Mouse (Mus musculus) heart, adult 11 months (tissue): ENCODE data around the gene Mri1.

Source experiments
- DNase-seq: peaks from one replicate; pipeline ENCODE4 v3.0.0; 2022

Gene Mri1

DNA sequence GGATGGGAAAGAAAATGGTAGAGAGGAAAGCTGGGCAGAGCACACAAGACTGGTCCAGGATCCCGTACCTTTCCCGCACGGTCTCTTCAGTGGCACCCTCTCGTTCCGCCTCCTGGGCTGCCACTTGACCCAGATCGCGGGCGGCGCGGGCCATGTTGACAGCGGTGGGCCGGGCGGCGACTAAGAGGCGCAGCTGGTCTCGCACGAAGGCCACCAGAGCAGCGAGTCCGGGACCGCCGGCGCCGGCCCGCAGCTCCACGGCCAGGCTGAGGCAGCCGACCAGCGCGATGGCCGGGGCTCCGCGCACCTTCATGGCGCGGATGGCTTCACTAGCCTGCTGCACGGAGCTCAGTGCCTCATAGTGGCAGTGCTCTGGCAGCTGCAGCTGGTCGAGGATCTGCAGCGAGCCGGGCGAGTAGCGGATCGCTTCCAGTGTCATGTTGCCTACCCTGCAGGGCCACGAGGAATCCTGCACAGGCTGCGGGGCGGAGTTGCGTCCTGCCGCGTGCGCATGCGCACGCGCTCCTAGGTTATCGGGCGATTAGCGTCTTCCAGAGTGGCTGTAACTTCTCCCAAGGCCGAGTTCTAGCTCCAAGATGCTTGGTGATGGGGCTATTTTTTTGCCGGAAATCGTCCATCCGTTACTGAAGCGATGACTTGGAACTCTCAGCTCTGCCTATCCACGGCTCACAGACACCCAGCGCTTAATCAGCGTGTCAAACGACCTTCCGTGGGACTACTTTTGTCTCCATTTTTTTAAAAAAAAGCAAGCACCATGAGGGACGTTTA lies at the start of gene Mri1:
Gene Mri1, minus strand, starts transcription at position 505 of the 789 bp plus-strand sequence.
- DNase-seq, result peak; percentile 99

DNA sequence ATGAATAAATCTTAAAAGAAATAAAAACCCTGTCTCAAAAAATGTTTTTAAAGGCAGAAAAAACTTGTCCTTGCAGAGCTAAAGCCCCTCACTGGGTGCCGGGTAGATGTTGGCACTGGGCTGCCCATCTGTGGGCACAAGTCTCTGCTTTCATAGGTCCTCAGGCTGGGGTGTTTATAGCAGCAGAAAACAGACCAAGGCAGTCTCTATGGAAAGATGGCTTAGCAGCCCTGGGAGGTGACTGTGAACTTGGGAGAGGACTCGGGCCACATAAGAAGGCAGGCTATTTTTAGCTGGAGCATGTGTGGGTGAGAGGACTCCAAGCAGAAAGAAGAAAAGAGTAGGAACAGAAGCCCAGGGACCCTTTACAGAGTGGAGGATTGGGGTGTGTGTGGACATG lies 46.8 kb upstream of the Mri1 start:
- peak; percentile 90 for DNase-seq

DNA sequence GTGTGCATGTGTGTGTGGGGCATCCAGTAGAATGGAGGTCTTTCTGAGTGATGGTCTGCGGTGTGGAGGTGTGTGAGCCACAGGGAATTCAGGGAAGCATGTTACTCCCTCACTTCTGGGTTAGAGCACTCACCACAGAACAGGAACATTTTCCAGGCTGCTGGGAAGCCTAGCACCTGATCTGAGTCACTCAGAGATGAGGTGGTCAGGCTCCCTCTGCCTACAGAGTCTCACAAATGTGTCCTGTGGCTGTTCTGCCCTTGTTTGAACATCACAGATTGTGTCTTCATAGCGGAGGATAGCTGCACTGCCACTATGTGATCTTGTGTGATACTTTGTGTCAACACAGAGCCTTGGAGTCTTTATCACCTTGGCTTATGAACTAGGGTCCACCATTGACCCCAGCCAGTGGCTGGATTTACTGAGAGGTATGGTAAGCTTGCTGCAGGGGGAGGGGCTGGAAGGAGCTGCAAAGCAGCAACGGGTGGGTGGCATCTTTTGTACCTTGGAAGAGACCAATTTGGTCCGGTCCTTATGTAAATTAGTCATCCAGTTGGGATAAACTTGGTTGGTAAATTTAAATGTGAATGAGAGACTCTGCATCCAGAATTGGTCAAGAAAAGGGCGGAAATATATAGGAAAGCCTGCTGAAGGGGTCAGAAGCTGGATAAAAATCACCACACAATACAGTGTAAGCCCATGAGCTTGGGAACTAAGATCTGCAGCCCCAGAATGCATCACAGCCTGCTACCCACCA lies 40.1 kb upstream of the Mri1 start:
- DNase-seq, result peak; percentile 53

DNA sequence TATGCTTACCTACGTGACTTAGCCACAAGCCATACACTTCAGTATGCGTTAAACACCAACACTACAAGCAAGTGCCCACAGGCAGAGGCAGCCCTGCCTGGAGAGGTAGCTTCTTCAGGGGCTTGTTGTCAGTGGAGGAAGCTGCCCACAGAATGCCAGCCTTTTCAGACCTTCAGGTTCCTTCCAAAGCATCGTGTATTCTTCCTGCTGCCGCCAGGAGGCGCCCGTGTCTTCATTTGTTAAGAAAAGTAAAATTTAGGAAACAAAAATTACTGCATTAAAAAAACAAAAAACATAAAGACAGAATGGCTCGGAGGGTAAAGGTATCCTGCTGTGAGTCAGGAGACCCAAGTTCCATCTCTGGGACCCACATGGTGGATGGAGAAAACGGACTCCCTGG lies 34.6 kb upstream of the Mri1 start:
- DNase-seq, result no peak

DNA sequence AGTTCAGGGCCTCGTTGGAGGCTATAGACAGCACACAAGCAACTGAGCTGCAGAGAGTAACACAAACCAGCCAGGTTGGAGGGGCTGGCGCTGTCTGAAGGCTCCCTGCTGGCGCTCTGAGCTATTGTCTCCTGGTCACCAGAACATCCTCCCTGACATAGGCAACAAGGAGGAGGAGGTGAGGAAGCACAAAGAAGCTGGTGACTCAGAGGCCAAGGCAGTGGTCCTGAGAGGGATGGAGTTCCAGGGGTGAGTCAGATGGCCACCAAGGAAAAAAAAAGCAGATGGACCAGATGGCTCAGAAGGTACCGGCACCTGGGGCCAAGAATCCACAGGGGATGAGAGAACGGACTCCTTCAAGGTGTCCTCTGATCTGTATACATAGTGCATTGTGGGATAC lies 34.0 kb upstream of the Mri1 start:
- DNase-seq, result no peak

DNA sequence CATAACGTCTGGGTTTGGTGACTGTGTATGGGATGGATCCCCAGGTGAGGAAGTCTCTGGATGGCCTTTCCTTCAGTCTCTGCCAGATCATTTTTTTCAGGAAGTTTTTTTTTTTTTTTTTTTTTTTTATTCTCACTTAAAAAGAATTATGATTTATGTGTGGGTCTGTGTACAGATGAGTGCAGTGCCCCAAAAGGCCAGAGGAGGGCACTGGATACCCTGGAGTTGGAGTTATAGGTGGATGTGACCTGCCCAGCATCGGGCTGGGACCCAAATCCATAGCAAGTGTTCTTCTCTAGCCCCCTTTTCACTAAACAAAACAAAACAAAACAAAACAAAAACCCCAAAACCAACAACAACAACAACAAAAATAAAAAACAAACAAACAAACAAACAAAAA lies 31.8 kb upstream of the Mri1 start:
- DNase-seq, result no peak

DNA sequence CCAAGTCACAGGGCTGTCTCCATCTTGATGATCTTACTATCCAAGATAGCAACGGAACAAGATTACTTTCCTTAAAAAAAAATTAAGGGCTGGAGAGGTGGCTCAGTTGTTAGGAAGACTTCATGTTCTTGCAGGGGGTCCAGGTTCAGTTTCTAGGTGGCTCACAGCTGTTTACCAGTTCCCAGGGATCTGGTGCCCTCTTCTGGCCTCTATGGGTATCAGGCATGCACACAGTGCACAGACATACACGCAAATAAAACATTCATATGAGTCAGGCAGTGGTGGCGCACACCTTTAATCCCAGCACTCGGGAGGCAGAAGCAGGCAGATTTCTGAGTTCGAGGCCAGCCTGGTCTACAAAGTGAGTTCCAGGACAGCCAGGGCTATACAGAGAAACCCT lies 28.5 kb upstream of the Mri1 start:
- peak; percentile 92 for DNase-seq

DNA sequence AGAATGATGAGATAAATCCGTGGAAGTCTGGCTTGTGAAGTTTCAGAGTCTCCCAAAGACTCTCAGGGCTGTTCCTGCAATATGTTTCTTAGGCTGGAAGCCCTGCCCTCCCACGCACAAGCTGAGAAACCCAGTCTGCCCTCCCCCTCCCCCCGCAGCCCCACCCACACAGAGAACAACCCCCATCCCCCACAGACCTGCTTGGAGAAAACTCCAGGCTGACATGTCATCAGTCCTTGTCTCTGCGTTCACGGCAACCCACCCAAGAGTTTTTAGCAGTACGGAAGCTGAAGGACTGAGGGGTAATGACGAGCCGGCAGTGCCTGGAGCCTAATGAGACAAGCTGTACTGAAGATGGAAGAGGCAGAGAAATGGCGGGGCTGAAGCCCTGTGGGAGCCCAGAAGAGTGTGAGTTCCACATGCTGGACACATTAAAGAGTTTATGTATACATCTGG lies 27.5 kb upstream of the Mri1 start:
- DNase-seq, result peak; percentile 93

DNA sequence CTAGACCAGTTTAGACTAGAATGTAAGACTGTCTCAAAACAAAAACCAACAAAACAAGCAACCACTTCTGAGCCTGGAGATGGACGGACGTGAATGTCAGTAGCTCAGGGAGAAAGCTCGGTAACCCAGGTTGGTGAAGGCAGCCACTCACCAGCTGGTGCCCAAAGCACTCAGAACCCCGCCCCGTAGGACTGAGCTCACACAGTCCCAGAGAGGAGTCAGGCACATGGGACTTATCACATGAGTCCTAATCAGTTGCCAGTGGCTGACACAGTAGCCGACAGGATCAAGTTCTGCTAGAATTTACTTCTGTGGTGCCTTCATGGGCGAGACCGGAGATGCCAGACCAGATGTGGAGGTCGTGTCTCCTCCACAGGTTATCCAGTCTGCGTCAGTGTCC lies 23.7 kb upstream of the Mri1 start:
- DNase-seq, result no peak

DNA sequence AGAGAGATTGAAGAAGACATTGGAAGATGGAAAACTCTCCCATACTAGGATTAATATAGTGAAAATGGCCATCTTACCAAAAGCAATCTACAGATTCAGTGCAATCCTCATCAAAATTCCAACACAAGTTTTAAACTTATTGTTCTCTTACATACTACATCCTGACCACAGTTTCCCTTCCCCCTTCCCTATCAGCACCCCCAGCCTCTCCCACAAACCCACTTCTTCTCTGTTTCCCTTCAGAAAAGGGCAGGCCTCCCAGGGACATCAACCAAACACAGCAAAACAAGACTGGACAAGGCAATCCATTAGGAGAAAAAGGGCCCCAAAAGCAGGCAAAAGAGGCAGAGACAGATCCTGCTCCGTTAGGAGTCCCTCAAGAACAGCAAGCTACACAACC lies 19.3 kb upstream of the Mri1 start:
- DNase-seq, result no peak

DNA sequence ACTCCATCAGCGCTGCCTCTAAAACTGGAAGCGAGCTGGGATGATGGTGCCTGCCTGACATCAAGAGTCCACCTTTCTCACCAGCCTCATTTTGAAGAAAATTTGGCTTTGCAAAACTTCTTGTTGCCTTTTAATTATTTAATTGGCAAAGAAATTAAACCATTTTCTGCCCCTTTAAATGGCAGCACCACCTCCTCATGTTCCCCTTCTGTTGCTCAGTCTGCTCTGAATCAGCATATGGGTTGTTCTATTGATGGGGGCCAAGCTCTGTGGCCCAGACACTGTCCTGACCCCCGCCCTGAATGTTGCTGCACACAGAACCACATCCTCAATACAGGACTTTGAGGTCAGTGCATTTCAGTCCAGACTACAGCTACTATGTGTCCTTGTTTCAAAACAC lies 16.8 kb upstream of the Mri1 start:
- DNase-seq, result no peak

DNA sequence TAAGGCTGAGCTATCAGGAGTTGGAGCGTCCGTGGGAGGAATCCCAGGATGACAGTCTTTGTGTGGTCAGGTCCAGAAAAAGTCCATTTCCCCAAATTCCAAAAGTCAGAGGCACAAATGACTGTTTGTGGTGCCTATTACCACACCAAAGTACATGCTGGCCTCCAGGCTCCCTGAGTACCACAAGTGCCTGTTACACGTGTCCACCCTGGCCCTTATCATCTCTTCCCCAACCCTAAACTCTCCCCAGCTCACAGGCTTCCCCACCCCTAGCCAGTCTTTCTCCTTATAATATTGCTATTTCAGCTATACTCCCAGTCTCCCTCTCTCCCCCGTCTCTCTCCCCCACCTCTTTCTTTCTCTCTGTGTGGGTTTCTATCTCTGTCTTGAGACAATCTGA lies 15.2 kb upstream of the Mri1 start:
- no peak for DNase-seq

DNA sequence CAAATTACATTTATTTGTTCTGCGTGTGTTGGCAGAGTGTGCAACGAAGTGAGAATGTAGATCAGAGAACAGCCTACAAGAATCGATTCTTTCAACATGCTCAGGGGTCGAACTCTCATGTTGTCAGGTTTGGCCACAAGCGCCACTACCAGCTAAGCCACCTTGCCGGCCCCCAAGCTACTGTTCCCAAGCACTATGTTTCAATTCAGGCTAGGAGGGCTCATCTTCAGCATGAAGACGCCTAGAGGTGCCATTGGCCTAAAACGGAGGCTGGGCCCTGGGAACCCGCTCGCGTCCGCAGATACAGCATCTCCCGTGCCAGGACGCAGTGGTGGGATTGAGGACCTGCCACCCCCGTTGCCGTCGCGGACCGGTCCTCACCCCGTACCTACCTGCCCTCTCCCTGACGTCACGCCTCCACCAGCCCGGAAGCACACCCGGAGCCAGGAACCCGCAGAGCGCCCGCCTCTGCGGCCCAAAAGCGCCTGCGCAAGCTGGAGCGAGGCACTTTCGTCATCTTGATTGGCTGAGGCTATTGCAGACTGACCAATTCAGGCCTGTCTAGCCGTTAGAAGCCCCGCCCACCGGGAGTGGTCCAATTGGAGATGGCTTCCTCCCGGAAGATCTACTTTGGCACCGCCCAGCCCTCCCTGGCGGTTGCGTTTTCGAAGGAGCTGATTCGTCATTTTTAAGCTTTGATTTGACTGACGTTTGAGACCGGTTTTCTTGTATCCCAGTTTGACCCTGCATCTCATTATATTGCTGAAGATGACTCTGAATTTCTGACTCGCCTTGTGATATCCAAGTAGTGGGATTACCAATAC lies 13.0 kb upstream of the Mri1 start, which contains the start of gene Ccdc130:
Gene Ccdc130, minus strand, starts transcription at position 431 of the 824 bp plus-strand sequence.
- peak; percentile 100 for DNase-seq

DNA sequence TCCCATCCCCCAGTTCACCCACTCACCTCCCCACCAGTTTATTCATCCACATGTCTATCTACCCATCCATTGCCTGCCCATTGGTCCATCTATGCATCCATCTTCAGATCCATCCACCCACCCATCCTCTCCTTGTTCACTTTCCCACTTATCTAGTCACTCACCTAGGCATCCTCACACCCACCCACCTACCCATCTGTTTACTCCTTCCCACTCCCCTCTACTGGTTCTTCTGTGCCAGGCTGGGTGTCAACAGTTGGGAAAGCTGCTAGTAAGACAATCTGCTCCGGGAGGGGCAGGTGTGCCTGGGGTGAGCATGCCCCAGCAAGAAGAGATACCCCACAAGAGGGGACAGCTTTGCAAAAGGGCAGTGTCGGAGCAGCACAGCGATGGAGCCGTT lies 4.0 kb upstream of the Mri1 start:
- DNase-seq, result no peak

DNA sequence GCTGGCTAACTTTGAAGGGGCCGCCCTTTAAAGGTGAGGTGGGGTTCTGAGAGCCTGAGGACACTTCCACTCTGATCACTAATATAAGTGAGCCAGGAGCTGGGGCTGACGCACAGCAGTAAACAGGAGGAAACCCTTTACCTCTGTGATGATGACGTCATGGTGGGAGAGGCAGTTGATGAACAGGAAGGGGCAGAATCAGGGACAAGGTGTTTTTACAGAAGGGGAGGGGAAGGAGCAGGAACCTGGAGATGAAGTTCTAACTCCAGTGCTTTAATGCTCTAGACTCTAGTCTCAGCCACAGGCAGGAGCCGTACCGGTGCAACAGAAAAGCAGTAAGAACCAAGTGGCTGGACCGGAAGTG lies 686 bp downstream of the Mri1 start:
- no peak for DNase-seq

DNA sequence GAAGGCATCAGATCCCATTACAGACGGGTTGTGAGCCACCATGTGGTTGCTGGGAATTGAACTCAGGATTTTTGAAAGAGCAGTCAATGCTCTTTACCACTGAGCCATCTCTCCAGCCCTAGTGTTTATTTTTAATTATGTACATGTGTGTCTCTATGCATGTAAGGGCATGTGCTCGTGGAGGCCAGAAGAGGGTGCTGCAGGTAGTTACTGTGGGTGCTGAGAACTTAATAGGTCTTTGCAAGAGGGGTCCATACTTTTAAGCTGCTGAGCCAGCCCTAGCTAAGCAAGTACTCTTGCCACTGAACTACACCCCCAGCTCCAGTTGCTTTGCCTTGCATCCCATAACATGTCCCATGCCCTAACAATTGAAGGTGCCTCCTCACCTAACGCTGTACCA lies 1.3 kb downstream of the Mri1 start:
- DNase-seq, result no peak

DNA sequence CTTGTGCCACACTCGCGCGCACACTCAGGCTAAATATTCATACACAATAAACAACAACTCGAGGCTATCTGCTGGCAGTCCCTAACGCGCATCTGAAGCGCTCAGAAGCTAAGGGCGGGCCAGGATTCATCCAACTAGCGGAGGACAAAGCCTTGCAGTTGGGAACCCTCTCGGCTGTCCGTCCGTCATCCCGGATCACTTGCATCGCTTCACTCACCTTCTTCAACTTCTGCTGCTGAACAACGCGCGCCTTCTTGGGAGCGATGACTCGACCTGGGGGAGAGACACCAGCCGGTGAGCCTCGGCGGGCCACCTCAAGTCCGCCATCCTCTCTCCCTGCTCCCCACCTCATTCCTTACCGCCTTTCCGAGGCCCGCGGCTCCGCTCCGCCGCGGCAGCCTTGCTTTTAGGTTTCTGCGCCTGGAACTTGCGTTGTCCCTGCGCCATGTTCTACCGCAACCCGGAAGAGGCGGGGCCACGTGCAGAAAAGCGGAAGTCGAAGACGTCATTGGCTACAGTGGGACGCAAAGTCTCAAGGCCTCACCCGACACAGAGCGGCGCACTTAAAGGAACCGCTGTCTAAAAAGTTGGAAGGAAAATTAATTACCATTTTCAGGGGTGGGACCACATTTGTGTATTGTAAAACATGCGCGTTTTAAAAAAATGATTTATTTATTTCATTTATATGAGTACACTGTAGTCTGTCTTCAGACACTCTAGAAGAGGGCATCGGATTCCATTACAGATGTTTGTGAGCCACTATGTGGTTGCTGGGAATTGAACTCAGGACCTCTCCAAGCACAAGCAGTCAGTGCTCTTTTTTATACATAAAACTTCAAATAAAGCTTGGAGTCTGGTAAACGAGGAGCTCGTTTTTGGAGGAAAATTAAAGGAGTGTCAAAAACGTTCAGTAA lies 7.6 kb downstream of the Mri1 start, which contains the start of gene D8Ertd738e:
Gene D8Ertd738e, minus strand, starts transcription at position 463 of the 914 bp plus-strand sequence.
- peak; percentile 99 for DNase-seq

DNA sequence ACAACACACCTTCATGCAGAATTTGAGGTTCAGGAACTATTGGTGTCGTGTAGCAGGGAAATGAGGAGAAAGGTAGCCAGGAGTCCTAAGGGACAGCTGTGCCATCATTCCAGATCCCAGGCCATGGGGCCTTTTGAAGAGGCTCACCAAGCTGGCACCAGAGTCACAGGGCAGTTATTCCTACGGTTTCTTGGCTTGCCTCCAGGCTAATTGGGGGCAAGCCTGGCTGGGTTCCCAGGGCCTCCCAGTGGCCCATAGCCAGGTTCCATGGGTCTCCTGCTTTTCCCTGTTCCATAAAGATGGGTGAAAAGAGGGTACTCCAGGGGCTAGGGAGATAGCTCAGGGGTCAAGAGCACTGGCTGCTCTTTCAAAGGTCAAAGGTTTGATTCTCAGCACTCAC lies 15.3 kb downstream of the Mri1 start:
- DNase-seq, result no peak

DNA sequence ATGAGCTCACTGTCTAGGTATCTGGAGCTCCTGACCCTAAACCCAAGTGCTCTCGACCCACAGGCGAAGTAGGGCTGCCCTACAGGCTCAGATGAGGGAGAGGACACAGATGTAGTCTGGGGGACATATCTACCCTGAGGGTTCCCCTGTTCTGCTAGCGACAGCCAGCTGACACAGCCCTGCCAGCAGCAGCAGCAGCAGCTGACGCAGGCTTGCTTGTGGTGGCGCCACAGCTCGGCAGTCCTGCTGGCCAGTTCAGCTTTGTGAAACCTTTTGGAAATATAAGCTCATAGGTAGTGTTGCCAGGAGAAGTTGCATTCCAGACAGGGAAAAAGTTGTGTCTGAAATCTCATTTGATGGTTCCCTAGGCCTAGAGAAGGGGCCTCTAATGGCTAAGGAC lies 16.0 kb downstream of the Mri1 start:
- DNase-seq, result no peak

DNA sequence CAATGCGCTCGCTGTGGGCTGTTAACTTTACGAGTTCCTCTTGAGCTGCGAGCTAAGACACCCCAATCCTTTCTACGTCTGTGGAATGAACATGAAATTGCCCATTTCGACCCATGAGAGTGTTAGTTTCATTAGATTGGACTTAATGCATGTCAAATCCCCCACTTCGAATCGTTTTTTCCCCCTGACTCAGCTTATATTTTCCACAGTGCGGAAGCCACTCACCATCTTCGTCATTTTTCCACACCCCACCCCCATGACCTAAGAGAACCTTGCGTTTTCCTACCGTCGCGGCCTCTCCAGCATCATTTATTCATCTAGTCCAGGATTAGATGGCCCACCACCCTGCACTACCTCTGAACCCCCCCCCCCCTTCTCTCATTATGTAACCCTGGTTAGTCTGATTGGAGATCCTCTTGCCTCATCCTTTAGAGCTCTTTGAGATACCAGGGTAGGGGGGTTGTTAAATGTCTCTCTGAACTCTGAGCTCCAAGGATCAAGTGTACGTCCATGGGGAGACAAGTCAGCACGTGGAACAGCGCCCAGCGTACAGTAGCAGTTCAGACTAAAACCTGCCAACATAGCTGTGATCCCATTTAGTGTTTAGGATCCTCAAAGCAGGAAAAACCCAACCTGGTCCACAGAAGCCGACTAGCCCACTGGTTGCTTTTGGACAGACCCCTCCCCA lies 19.4 kb downstream of the Mri1 start:
- DNase-seq, result peak; percentile 96

DNA sequence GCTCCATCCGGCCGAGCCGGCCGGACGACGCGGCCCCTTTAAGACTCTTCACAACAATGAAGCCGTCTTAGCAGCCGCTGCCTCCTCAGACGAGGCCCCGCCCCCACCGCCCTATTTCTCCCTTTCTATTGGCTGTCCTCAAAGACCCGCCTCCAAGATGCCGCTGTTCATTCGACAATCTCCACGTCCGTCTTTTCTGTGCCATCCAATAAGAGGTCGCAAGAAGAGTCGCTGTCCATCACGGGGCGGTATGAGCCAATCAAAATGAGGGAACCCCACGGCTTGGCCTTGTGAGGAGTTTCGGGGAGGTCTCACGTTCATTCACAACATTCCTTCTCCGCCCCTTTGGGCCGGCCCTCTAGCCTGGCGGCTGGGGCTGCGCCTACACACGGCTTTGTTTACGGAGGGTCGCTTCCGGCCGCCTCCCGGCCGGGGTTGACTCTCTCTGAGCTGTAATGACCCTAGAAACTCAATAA lies 20.1 kb downstream of the Mri1 start, which contains the start of gene Zswim4:
Gene Zswim4, minus strand, starts transcription at position 58 of the 476 bp plus-strand sequence.
- peak; percentile 100 for DNase-seq
